ENCODE assay signal across 32 mouse cellular contexts in genomic region chr2:174428076-174428835, GRCm38 (mm10). TPM values are rescaled to one million over a fixed set of nuclear protein-coding genes. Genes with fewer than 3 reads are reported as not detected.
A peak's percentile ranks its signal among the peaks of the same experiment; 100 is the strongest.
DNase-seq lines count a peak whose midpoint lies in the region; ATAC-seq and TF ChIP-seq lines count a peak whose summit lies in the region.
"Had no signal": no experiment of that assay in that cellular context is flagged by ENCODE, and none has a peak within 500 bp of the region (broad histone marks: within the 10 kb centered on the region; RNA-seq: fewer than 3 reads in every experiment).

No protein-coding gene starts in this region.

- H3K4me1 ChIP-seq in forebrain, embryonic 12.5 days = peaks cover 7% of the 10 kb centered on the region; the same call in 1 of the 2 replicates
- H3K4me1 ChIP-seq in forebrain, postnatal 0 days (ENCODE audit: insufficient read depth) = no peaks in the 10 kb centered on the region
- H3K4me1 ChIP-seq in kidney, embryonic 14.5 days (ENCODE audit: control insufficient read depth, insufficient read depth, low read length) = no peaks in the 10 kb centered on the region
- H3K4me1 ChIP-seq in kidney, embryonic 16.5 days (ENCODE audit: insufficient read depth, low read length) = peaks cover 6% of the 10 kb centered on the region; the same call in 1 of the 2 replicates
- H3K4me1 ChIP-seq in lung, postnatal 0 days (ENCODE audit: insufficient read depth, low read depth, low read length) = no peaks in the 10 kb centered on the region
- H3K4me1 ChIP-seq: heart, embryonic 10.5 days; heart, embryonic 15.5 days; lung, embryonic 15.5 days; neural tube, embryonic 12.5 days had no signal

- no peak for TF ChIP-seq EP300 in lung, postnatal 0 days (IDR thresholded peaks at IDR 0.05)

- no peak for ATAC-seq in forebrain, embryonic 12.5 days (ENCODE audit: low FRiP score)
- no peak for ATAC-seq in forebrain, postnatal 0 days
- no peak for ATAC-seq in kidney, embryonic 14.5 days (ENCODE audit: low FRiP score, low TSS enrichment)
- ATAC-seq in kidney, embryonic 16.5 days (ENCODE audit: low FRiP score, low TSS enrichment) = peak; percentile 46
- ATAC-seq in lung, postnatal 0 days = no peak
- ATAC-seq: intestine, embryonic 16.5 days; Patski had no signal

- no peak overlapping the region for H3K9ac ChIP-seq in forebrain, embryonic 12.5 days
- H3K9ac ChIP-seq in forebrain, postnatal 0 days = no peak overlapping the region
- H3K9ac ChIP-seq in kidney, embryonic 14.5 days (ENCODE audit: low read depth, low read length) = no peak overlapping the region
- no peak overlapping the region for H3K9ac ChIP-seq in kidney, embryonic 16.5 days (replicated peaks; ENCODE audit: low read length)
- no peak overlapping the region for H3K9ac ChIP-seq in lung, postnatal 0 days (replicated peaks; ENCODE audit: low read depth)
- H3K9ac ChIP-seq: heart, embryonic 15.5 days; limb, embryonic 13.5 days; lung, embryonic 15.5 days; midbrain, embryonic 15.5 days; neural tube, embryonic 12.5 days had no signal

- H3K36me3 ChIP-seq in forebrain, embryonic 12.5 days (replicated peaks) = peaks cover 60% of the 10 kb centered on the region
- peaks cover 63% of the 10 kb centered on the region for H3K36me3 ChIP-seq in forebrain, postnatal 0 days (ENCODE audit: insufficient read depth)
- H3K36me3 ChIP-seq in kidney, embryonic 14.5 days (ENCODE audit: control insufficient read depth, insufficient read depth, low read length) = peaks cover 61% of the 10 kb centered on the region
- peaks cover 63% of the 10 kb centered on the region for H3K36me3 ChIP-seq in kidney, embryonic 16.5 days (ENCODE audit: insufficient read depth, low read length)
- peaks cover 43% of the 10 kb centered on the region for H3K36me3 ChIP-seq in lung, postnatal 0 days (ENCODE audit: insufficient read depth, low read length)

- DNase-seq in forebrain, postnatal 0 days = no peak
- DNase-seq in kidney, adult 18-20 months = peak; percentile 27
- DNase-seq in kidney, adult 8-10 months = peak; percentile 25 to 53
- DNase-seq in lung, postnatal 0 days (ENCODE audit: low spot score) = no peak
- DNase-seq in adrenal gland, adult (ENCODE audit: inconsistent age in 2 of 2, low spot score in 1 of 2) = no peak
- DNase-seq: adrenal gland, postnatal 25 days; cerebellum, adult 11-12 months; cerebellum, adult 9-11 months; embryo, embryonic 11 days; gastrocnemius, postnatal 10 days; right cerebral cortex, adult 18-20 months; spleen, adult 18-20 months; thymus, adult 18-20 months; thymus, postnatal 36 days had no signal

- no peaks in the 10 kb centered on the region for H3K27me3 ChIP-seq in forebrain, embryonic 12.5 days
- no peaks in the 10 kb centered on the region for H3K27me3 ChIP-seq in forebrain, postnatal 0 days (ENCODE audit: insufficient read depth, low read length)
- H3K27me3 ChIP-seq in kidney, embryonic 14.5 days (ENCODE audit: control insufficient read depth, insufficient read depth, low read length) = no peaks in the 10 kb centered on the region
- H3K27me3 ChIP-seq in kidney, embryonic 16.5 days (ENCODE audit: insufficient read depth, low read length) = no peaks in the 10 kb centered on the region
- no peaks in the 10 kb centered on the region for H3K27me3 ChIP-seq in lung, postnatal 0 days (replicated peaks; ENCODE audit: insufficient read depth, low read length)
- H3K27me3 ChIP-seq: heart, embryonic 15.5 days; limb, embryonic 13.5 days; lung, embryonic 15.5 days; megakaryocyte, embryonic 14.5 days; midbrain, embryonic 15.5 days; neural tube, embryonic 12.5 days; Patski had no signal

- H3K27ac ChIP-seq in forebrain, embryonic 12.5 days = peak overlapping the region; percentile 25; the same call in 1 of the 2 replicates
- H3K27ac ChIP-seq in forebrain, postnatal 0 days (ENCODE audit: low read depth, low read length) = no peak overlapping the region
- H3K27ac ChIP-seq in kidney, embryonic 14.5 days (ENCODE audit: low read depth, low read length) = no peak overlapping the region
- 0 out of 2 replicates have a peak overlapping the region, but pooled peaks have one; percentile 46 for H3K27ac ChIP-seq in kidney, embryonic 16.5 days (ENCODE audit: low read length)
- H3K27ac ChIP-seq in lung, postnatal 0 days (ENCODE audit: low read length) = no peak overlapping the region
- H3K27ac ChIP-seq: heart, embryonic 10.5 days; heart, embryonic 15.5 days; limb, embryonic 13.5 days; lung, embryonic 15.5 days; midbrain, embryonic 15.5 days; neural tube, embryonic 12.5 days; stomach, postnatal 0 days had no signal

- no peak overlapping the region for H3K4me2 ChIP-seq in forebrain, embryonic 12.5 days
- no peak overlapping the region for H3K4me2 ChIP-seq in forebrain, postnatal 0 days (ENCODE audit: low read depth)
- no peak overlapping the region for H3K4me2 ChIP-seq in kidney, embryonic 14.5 days (replicated peaks; ENCODE audit: low read depth, low read length)
- no peak overlapping the region for H3K4me2 ChIP-seq in kidney, embryonic 16.5 days (replicated peaks; ENCODE audit: low read depth, low read length)
- no peak overlapping the region for H3K4me2 ChIP-seq in lung, postnatal 0 days (replicated peaks; ENCODE audit: low read depth, low read length)
- H3K4me2 ChIP-seq: heart, embryonic 15.5 days; limb, embryonic 13.5 days; liver, embryonic 11.5 days; lung, embryonic 15.5 days; midbrain, embryonic 15.5 days; neural tube, embryonic 12.5 days had no signal

- no peak for TF ChIP-seq CTCF in forebrain, postnatal 0 days (IDR thresholded peaks at IDR 0.05; ENCODE audit: low read depth)
- no peak for TF ChIP-seq CTCF in lung, postnatal 0 days (IDR thresholded peaks at IDR 0.05)

- WGBS in forebrain, embryonic 12.5 days = 72% methylated on average over 18 of the region's 18 CpGs
- WGBS in forebrain, postnatal 0 days = 77% methylated on average over 18 of the region's 18 CpGs
- WGBS in kidney, embryonic 14.5 days = 74% methylated on average over 18 of the region's 18 CpGs
- WGBS in kidney, embryonic 16.5 days = 68% methylated on average over 18 of the region's 18 CpGs
- WGBS in lung, postnatal 0 days = 72% methylated on average over 18 of the region's 18 CpGs

- H3K4me3 ChIP-seq in forebrain, embryonic 12.5 days (replicated peaks) = no peak overlapping the region
- no peak overlapping the region for H3K4me3 ChIP-seq in forebrain, postnatal 0 days (ENCODE audit: low read depth, low read length)
- no peak overlapping the region for H3K4me3 ChIP-seq in kidney, embryonic 14.5 days (ENCODE audit: low read length)
- no peak overlapping the region for H3K4me3 ChIP-seq in kidney, embryonic 16.5 days (ENCODE audit: low read length)
- no peak overlapping the region for H3K4me3 ChIP-seq in lung, postnatal 0 days (ENCODE audit: low read depth, low read length)
- H3K4me3 ChIP-seq: erythroblast, embryonic 14.5 days; heart, embryonic 10.5 days; heart, embryonic 15.5 days; limb, embryonic 13.5 days; lung, embryonic 15.5 days; megakaryocyte, embryonic 14.5 days; midbrain, embryonic 15.5 days; myocyte; neural tube, embryonic 12.5 days had no signal

- H3K9me3 ChIP-seq in forebrain, embryonic 12.5 days = no peaks in the 10 kb centered on the region
- no peaks in the 10 kb centered on the region for H3K9me3 ChIP-seq in forebrain, postnatal 0 days (ENCODE audit: low read length)
- H3K9me3 ChIP-seq in kidney, embryonic 14.5 days (ENCODE audit: control insufficient read depth, low read length) = no peaks in the 10 kb centered on the region
- H3K9me3 ChIP-seq in kidney, embryonic 16.5 days (ENCODE audit: low read length) = no peaks in the 10 kb centered on the region
- H3K9me3 ChIP-seq in lung, postnatal 0 days (ENCODE audit: low read length) = no peaks in the 10 kb centered on the region
- H3K9me3 ChIP-seq: heart, embryonic 10.5 days; heart, embryonic 15.5 days; limb, embryonic 13.5 days; lung, embryonic 15.5 days; megakaryocyte, embryonic 14.5 days; midbrain, embryonic 15.5 days; neural tube, embryonic 12.5 days had no signal

RNA-seq across cellular contexts. Expression of gene Ctsz, which starts 10.6 kb away (rescaled TPM):
- 63.5 and 66.0 TPM in 2 replicates for polyA plus RNA-seq in forebrain, embryonic 12.5 days (2016; fragmentation: Nextera tagmentation; extraction: Ambion mirVana)
- 53.9 and 59.9 TPM in 2 replicates for total RNA-seq in forebrain, postnatal 0 days (2014; rRNA removed)
- polyA plus RNA-seq in forebrain, postnatal 0 days (2015; fragmentation: Nextera tagmentation; extraction: Ambion mirVana) = 72.3 and 74.7 TPM in 2 replicates
- polyA plus RNA-seq in kidney, embryonic 14.5 days (2014; fragmentation: Nextera tagmentation; extraction: Ambion mirVana) = 97.0 and 115 TPM in 2 replicates
- 153 and 173 TPM in 2 replicates for polyA plus RNA-seq in kidney, embryonic 16.5 days (2015; fragmentation: Nextera tagmentation; extraction: Ambion mirVana)
- polyA plus RNA-seq in lung, postnatal 0 days (2015; fragmentation: Nextera tagmentation; extraction: Ambion mirVana) = 208 and 222 TPM in 2 replicates

RNA-seq across cellular contexts. Expression of gene Nelfcd, which starts 12.7 kb away (rescaled TPM):
- 153 and 167 TPM in 2 replicates for polyA plus RNA-seq in forebrain, embryonic 12.5 days (2016; fragmentation: Nextera tagmentation; extraction: Ambion mirVana)
- 45.6 and 65.6 TPM in 2 replicates for total RNA-seq in forebrain, postnatal 0 days (2014; rRNA removed)
- polyA plus RNA-seq in forebrain, postnatal 0 days (2015; fragmentation: Nextera tagmentation; extraction: Ambion mirVana) = 75.7 and 90.7 TPM in 2 replicates
- 96.8 and 139 TPM in 2 replicates for polyA plus RNA-seq in kidney, embryonic 14.5 days (2014; fragmentation: Nextera tagmentation; extraction: Ambion mirVana)
- polyA plus RNA-seq in kidney, embryonic 16.5 days (2015; fragmentation: Nextera tagmentation; extraction: Ambion mirVana) = 132 and 137 TPM in 2 replicates
- 54.3 and 59.1 TPM in 2 replicates for polyA plus RNA-seq in lung, postnatal 0 days (2015; fragmentation: Nextera tagmentation; extraction: Ambion mirVana)

RNA-seq across cellular contexts. Expression of gene Tubb1, which starts 22.2 kb away (rescaled TPM):
- 2.2 and 3.0 TPM in 2 replicates for polyA plus RNA-seq in forebrain, embryonic 12.5 days (2016; fragmentation: Nextera tagmentation; extraction: Ambion mirVana)
- total RNA-seq in forebrain, postnatal 0 days (2014; rRNA removed) = 0.38 TPM in 1 of 2 replicates, not detected in the other
- polyA plus RNA-seq in forebrain, postnatal 0 days (2015; fragmentation: Nextera tagmentation; extraction: Ambion mirVana) = 0.11 TPM in 1 of 2 replicates, not detected in the other
- polyA plus RNA-seq in kidney, embryonic 14.5 days (2014; fragmentation: Nextera tagmentation; extraction: Ambion mirVana) = 0.96 and 3.2 TPM in 2 replicates
- 1.7 and 2.7 TPM in 2 replicates for polyA plus RNA-seq in kidney, embryonic 16.5 days (2015; fragmentation: Nextera tagmentation; extraction: Ambion mirVana)
- 10.5 and 11.3 TPM in 2 replicates for polyA plus RNA-seq in lung, postnatal 0 days (2015; fragmentation: Nextera tagmentation; extraction: Ambion mirVana)
- total RNA-seq: layer of hippocampus, adult 18-20 months; layer of hippocampus, postnatal 25 days had no signal
- polyA plus RNA-seq: myocyte, Patski had no signal

RNA-seq across cellular contexts. Expression of gene Atp5e, which starts 35.6 kb away (rescaled TPM):
- 735 and 766 TPM in 2 replicates for polyA plus RNA-seq in forebrain, embryonic 12.5 days (2016; fragmentation: Nextera tagmentation; extraction: Ambion mirVana)
- total RNA-seq in forebrain, postnatal 0 days (2014; rRNA removed) = 587 and 783 TPM in 2 replicates
- 714 and 873 TPM in 2 replicates for polyA plus RNA-seq in forebrain, postnatal 0 days (2015; fragmentation: Nextera tagmentation; extraction: Ambion mirVana)
- 829 and 1,167 TPM in 2 replicates for polyA plus RNA-seq in kidney, embryonic 14.5 days (2014; fragmentation: Nextera tagmentation; extraction: Ambion mirVana)
- 700 and 708 TPM in 2 replicates for polyA plus RNA-seq in kidney, embryonic 16.5 days (2015; fragmentation: Nextera tagmentation; extraction: Ambion mirVana)
- polyA plus RNA-seq in lung, postnatal 0 days (2015; fragmentation: Nextera tagmentation; extraction: Ambion mirVana) = 591 and 652 TPM in 2 replicates

RNA-seq across cellular contexts. Expression of gene Prelid3b, which starts 44.6 kb away (rescaled TPM):
- 114 TPM in 2 replicates for polyA plus RNA-seq in forebrain, embryonic 12.5 days (2016; fragmentation: Nextera tagmentation; extraction: Ambion mirVana)
- 68.7 and 77.2 TPM in 2 replicates for total RNA-seq in forebrain, postnatal 0 days (2014; rRNA removed)
- polyA plus RNA-seq in forebrain, postnatal 0 days (2015; fragmentation: Nextera tagmentation; extraction: Ambion mirVana) = 106 and 107 TPM in 2 replicates
- polyA plus RNA-seq in kidney, embryonic 14.5 days (2014; fragmentation: Nextera tagmentation; extraction: Ambion mirVana) = 104 and 110 TPM in 2 replicates
- 113 and 115 TPM in 2 replicates for polyA plus RNA-seq in kidney, embryonic 16.5 days (2015; fragmentation: Nextera tagmentation; extraction: Ambion mirVana)
- 64.9 and 68.9 TPM in 2 replicates for polyA plus RNA-seq in lung, postnatal 0 days (2015; fragmentation: Nextera tagmentation; extraction: Ambion mirVana)

Comparison
In these comparisons a context has a peak if more than half of its experiments do, and no peak if none do; other contexts are left out.
1. H3K27ac ChIP-seq: peak in forebrain, embryonic 12.5 days (single experiment) and kidney, embryonic 16.5 days (single experiment); none in forebrain, postnatal 0 days (single experiment), kidney, embryonic 14.5 days (single experiment) and lung, postnatal 0 days (single experiment).
2. DNase-seq: peak in kidney, adult 18-20 months (single experiment) and kidney, adult 8-10 months (2 of 2); none in forebrain, postnatal 0 days (single experiment), lung, postnatal 0 days (single experiment) and adrenal gland, adult (0 of 2).